Mouse (Mus musculus): ENCODE measurements around the gene Lat.
"Not testable (repeated sequence)": the region's sequence is repeated elsewhere in the genome, so short reads cannot be mapped to it uniquely, and the experiment has no call there.

Gene Lat

DNA sequence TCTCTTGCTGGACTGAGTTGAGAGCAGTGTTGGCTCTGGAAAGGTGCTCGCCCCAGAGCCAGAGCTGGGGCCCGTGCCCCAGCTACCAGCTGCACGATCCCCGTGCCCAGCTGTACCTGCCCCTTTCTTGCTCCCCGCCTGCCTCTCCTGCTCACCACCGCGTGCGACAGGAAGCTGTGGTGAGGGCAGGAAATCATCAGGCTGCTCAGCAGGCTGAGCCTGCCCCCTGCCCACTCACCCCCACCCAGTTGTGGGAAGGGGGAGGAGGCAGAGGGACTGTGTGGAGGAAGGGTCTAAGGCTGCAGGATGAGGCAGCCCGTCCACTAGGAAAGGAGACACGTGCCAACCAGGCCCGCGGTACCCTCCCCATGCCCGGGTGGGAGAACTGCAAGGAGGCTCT lies at the start of gene Lat:
Gene Lat, minus strand, starts transcription at position 178 of the 400 bp plus-strand sequence.
- DNase-seq = no peak

DNA sequence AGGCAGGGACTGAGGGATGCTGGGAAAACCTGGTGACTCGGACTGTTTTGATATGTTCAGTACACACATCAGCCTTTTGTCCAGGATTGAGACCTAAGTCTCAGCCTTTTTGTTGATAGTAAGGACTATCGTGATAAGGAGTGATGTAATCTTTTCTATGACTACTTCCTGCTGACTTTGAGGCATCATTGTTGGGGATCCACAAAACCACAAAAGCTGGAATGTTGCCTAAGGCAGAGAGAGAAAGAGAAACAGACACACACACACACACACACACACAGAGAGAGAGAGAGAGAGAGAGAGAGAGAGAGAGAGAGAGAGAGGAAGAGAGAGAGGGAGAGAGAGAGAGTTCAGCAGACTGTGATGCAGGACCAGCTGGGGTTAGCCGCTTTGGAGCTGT lies 49.1 kb upstream of the Lat start:
- no peak for DNase-seq

DNA sequence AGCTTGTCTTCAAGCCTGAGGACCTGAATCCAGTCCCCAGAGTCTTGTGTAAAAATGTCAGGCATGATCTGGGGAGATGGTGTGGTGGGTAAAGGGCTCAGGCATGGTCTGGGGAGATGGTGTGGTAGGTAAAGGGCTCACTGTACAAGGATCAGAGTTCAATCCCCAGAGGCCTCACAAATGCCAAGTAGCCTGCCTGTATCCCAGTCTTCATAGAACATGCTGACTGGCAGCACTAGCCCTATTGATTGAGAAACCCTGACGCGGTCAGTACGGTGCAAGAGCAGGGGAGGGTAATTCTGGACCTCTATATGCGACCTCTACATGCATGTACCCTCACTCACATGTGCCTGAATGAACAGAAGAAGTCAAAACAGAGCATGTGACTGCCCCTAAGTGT lies 48.2 kb upstream of the Lat start:
- no peak for DNase-seq

DNA sequence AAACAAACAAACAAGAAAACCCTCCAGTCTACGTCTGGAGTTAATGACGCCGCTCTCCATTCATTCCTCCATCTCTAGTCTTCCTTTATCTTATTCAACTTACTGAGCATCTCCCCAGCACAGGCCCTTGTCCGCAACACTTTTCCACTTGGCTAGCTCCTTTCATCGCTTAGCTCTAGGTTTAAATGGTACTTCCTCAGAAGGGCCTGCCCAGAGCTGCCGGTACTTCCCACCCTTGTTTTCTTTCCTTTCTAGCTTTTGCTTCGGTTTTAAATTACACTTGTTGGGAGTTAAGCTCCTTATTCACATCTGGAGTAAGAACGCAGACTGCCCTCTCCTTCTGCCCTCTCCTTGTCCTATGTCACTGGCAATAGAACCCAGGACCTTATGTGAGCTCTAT lies 47.7 kb upstream of the Lat start:
- DNase-seq = no peak

DNA sequence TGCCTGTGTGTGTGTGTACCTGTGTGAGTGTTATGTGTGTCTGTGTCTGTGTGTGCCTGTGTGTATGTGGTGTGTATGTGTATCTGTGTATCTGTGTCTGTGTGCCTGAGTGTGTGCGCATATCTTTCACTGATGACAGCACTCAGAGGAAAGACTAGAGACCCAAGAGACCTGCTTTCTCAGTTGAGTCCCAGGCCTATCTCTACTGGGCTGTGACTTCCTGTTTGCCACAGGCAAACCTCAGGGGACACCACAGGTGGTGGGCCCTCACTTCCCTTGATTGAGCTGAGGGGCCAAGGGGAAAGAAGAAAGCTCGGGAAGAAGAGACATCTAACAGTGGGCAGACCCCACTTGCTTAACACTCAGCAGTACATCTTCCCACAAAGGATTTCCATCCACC lies 47.2 kb upstream of the Lat start:
- DNase-seq = no peak

DNA sequence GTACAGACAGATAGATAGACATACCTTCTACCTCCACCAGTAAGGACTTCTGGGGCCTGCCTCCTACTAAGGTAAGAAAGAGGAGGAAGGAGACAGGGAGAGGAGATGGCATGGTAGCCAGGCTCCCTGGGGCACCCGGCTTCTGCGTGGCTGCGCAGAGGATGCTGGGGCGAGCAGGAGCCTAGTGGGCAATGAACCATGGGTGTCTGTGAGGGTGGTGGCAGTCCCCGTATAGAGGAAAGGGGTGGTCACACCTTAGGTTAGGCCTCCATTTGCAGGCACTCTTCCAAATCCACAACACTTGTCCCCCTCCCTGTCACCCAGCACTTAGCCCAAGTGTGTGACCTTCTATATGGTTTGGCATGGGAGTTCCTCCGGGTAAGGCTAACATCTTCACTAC lies 45.4 kb upstream of the Lat start, which contains the start of gene Cd19:
Gene Cd19, minus strand, starts transcription at position 165 of the 400 bp plus-strand sequence.
- DNase-seq = no peak

DNA sequence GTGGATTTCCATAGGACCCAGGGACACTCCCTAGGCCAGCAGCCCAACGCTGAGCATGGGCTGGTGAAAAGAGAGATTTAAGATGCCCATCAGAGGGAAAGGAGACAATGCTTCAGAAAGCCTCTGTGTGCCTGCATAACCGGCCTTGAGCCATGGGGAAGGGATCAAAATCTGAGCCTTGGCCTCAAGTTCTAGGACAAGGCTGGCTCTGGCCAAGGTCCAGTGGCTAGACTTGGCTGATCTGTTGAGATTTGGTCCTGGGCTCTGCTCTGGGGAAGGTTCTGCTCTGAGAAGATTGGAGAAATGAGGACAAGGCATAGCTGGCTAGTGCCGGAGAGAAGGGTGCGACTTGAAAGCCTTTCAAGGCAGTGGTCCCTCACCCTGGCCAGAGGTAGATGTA lies 41.7 kb upstream of the Lat start:
- no peak for DNase-seq

DNA sequence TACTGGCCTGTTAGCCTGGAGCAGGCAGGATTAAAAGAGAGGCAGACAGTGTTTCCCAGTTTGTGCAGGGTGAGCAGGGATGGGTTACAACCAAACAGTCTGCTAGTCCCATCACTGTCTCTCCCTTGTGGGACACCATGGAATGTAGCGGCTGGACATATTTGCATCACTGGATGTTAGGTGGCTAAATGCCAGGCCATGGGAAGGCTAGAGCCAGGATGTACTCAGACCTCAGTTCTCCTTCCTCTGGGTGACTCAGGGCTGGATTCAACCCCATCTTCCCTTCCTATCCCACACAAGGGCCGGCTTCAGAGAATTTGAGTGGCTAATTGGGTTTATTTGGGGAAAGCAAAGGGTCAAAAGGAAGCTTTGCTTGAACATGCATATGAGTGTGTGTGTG lies 39.3 kb upstream of the Lat start:
- DNase-seq = no peak

DNA sequence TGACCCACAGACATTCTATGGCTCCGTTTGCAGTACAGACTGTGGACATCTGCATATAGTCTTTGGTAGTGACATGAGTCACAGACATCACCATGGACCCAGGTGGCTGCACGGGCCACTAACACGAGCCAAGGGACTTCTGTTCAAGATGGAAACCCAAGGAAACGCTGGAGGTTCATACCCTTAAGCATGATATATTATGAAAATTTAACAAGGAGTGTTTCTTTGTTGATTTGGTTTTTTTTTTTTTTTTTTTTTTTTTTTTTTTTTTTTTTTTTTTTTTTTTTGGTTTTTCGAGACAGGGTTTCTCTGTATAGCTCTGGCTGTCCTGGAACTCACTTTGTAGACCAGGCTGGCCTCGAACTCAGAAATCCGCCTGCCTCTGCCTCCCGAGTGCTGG lies 33.1 kb upstream of the Lat start:
- DNase-seq = not testable (repeated sequence)

DNA sequence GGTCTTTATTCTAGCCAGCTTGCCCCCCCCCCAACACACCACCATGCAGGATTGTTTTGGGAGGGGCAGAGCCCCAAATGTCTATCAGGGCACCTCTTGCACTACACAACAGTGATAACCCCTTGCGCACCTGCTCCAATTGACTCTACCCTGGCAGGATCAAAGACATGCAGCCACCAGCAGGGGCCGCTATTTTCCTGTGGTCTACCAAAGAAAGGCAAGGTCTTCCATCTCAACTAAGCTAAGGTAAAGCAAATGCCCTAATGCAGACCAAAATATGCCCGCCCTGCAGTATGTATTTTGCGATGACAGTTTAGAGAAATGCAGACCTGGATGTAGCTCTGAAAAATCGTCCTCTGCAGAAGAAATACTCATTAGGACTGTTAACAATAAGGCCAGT lies 30.2 kb upstream of the Lat start:
- DNase-seq = peak; percentile 84 to 96

DNA sequence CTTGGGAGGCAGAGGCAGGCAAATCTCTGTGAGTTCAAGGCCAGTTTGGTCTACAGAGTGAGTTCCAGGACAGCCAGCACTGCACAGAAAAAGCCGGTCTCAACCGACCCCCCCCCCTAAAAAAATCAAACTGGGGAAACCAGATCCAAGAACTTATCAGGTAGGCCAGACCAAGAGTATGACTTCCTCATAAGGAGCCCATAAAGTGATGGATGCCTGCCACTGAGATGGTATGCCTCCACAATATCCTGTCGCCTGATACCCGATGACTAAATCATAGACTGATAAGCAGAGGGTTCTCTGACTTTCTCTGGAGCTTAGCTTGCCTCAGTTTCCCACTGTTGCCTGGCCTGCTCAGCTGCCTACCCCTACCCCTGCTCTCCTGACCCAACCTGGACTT lies 28.5 kb upstream of the Lat start:
- no peak for DNase-seq

DNA sequence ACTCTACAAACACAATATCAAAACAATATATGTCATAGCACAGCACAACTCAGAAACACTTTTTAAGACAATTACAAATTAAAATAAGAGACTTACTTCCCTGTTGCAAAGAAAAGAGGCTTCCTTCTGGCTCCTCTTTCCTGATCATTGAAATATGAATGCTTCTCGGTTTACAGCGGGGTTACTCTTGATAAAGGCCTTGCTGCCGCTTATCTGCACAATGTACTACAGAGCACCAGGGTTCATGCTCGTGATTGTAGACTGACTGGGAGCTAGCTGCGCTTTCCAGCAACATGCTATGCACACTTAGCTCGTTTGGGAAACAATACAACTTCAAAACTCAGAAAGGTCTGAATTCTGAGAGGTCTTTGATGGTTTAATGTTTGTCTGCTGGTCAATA lies 27.9 kb upstream of the Lat start:
- DNase-seq = no peak

DNA sequence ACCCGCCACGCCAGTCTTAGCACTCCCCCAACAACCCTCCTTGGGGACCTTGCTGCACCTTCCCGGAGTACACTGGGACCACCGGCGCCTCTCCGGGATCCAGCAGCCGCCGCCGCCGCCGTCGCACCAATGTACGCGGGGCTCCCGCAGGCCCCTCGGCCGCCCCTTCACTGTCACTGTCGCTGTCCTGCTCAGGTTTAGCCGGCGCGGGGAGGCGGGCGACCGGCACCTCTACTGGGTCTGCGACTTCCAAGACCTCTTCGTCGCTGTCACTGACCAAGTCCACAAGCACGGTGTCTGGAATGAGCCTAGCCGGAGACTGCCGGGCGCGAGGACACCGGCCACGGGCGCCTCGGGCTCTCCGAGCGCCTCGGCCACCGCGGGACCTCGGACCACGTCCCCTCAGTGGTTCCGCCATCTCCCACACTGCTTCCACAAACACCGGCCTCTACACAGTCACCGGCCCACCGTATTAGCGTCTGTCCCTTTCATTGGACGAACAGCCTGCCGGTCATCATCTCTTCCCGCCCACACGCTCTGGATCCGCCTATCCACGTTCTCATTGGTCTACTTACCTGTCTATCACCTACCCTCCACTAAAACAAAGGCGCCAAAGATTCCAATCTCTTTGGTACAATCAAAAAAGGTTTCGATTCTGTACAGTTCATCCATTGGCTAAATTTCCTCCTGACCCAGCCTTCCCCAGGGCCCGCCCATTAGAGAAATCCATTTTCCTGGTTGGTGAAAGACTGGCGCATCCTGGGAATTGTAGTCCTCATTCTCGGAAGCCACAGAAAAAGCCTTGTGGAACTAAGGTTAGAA lies 27.1 kb upstream of the Lat start, which contains the start of gene Nfatc2ip:
Gene Nfatc2ip, minus strand, starts transcription at position 440 of the 822 bp plus-strand sequence.
- DNase-seq = peak; percentile 92 to 98

DNA sequence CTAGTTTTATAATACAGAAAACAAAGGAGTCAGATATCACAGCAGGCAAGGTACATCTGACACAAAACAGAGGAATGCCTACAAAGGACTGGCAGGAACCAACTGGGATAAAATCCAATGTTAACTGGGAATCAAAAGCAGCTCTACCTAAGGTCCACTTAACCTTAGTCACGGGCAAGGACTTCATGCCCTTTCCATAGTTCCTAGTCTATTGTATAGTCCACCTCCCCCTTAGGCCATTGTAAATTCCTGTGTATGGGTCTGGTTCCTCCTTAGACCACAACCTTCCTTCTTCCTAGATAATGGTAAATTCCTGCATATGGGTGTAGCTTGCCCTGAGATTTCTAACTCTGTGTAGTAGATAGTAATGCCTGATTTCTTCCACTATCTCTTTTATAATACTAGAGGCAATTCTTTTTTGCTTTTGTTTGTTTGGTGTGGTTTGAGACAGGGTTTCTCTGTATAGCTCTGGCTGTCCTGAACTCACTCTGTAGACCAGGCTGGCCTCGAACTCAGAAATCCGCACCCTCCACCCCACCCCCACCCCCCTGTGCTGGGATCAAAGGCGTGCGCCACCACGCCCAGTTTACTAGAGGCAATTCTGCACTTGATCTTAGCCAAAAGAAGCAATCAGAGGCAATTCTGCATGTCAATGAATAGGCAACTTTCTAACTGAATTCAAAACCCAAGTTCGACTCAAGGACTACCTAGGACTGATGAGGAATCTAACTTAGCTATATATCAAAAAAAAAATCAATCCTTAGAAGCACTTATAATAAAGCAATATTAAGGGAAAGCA lies 22.9 kb upstream of the Lat start:
- not testable (repeated sequence) for DNase-seq

DNA sequence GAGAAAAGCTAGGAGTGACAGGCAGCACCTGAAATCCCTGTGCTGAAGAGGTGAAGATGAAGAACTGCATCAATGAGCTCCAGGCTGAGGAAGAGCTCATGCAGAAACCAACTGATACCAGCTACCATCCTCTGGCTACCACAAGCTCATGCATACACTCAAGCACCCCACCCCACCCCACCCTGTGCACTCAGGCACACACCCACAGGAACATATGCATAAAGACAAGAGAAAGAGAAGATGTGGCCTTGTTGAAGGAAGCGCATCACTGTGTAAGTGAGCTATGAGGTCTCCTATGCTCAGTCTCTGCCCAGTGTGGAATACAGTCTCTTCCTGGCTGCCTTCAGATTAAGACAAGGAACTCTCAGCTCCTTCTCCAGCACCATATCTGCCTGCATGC lies 18.8 kb upstream of the Lat start:
- no peak for DNase-seq

DNA sequence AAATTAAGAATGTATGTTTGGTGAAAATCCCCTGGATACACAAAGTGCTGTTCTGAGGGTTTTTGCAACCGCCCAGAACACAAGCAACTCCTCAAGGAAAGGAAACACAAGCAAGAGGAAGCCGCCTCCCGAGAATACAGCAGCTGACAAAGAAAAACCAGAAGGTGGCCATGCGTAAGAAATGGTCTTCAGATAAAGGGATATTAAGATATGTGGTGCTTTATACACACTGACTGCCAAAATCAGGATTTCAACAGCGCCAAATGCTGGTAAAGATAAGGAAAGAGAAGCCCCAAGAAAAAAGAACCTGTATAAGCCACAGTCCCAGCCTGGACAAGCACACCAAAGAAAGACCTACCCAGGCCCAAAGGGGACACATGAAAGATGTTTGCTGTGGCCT lies 14.2 kb upstream of the Lat start:
- DNase-seq = no peak

DNA sequence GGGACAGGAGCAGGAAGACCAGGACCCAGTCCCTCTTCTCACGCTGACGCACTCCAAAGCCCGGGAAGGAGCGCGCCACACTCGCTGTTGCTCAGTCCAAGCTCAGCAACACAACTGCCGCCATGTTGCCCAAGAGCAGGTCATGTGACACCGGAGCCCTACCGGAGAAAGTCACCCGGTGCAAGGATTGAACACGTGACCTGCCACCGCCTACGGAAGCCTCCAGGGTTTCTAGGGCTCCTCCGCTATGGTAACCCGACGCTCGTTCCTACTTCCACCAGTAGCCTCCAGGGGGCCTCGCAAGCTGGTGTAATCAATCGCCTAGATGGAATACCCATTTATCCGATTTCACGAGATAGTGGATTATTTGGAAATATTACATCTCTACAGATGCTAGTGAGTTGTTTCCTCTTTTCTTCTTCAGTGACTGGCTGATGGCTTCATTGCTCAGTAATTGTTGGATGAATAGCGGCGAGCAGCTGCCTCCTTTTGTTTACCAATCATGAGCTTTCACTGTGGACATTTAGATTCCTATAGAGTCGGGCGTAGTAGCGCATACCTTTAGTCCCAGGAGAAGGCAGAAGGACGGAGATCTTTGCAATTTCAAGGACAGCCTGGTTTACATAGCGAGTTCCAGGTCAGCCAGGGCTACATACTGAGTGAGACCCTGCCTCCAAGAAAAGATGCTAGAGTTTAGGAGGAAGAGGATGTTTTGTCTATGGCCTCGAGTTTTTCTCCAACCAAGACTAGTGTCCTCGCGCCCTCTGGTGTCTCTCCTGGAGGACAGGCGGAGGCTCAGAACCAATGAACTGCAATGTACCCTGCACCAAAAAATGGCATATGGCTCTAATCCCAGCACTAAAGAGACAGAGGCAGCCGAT lies 8.1 kb upstream of the Lat start, which contains the start of gene Spns1:
Gene Spns1, minus strand, starts transcription at position 173 of the 881 bp plus-strand sequence.
- DNase-seq = peak; percentile 98 to 99

DNA sequence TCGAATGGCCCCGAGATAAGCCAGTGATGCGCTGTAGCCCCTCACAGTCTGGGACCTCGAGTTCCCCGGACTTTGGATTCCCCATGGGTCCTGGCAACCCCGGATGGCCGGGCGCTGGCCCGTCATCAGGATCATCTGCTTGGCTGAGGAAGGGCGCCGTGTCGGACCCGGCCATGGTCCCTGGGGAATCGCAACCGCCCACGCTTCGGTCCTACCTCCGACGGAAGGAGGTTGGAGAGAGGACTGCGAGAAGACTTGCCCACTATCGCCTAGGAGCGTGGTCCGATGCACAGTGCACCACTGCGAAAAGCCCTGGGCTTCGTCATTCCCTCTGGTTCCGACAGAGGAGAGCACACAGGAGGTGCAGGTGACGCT lies 7.5 kb upstream of the Lat start:
- DNase-seq = peak in 1 of 2 experiments; percentile 38

DNA sequence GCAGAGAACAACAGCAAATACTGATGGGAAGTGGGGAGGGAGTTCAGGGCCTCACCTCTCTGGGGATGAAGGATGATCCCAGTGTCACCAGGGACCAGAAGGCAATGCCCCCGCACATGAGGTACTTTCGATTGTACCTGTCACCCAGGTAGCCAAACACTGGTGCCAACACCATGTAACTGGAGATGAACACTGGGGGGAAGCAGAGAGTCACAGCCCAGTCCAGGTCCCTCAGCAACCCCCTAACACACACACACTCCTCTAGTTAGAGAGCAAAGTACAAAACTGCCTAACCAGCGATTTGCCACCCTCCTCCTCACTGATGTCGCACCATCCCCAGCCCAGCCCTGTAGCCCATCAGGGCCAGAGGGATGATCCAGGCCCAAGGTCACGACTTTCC lies 5.6 kb upstream of the Lat start:
- DNase-seq = no peak

DNA sequence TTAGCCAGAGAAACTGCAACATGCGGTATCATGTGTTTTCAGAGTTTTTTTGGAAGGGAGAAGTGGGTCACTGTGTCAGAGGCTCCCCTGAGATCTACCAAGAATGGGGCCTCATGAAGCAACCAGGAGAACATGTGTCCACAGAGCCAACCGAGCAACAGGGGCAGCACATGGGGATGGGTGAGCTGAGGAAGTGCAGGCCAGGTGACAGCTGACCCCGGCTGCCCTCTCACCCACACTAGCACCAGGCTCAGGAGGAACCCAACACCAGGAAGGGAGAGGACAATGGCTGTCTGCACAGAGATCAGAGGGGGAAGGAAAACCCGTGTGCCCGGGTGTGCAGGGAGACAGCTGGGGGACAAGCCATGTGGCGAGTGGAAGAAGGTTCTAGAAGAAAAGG lies 5.2 kb upstream of the Lat start:
- DNase-seq = no peak

DNA sequence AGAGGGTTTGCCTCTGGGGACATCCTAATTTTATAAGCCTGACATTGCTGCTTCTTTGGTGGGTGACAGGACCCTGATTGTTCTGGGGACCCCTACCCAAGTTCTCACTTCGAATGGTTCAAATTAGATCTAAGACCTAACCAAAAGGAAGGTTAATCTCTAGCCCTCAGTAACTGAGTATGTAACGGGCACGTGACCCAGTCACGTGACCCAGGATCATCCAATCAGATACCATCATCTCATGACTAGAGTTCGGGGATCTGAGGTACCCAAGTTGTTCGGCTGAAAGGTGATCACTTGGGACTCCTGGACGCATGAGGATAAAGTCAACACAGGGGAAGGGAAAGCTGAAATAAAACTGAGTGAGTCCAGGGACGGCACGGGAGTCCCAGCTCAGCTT lies 3.6 kb upstream of the Lat start:
- DNase-seq = no peak

DNA sequence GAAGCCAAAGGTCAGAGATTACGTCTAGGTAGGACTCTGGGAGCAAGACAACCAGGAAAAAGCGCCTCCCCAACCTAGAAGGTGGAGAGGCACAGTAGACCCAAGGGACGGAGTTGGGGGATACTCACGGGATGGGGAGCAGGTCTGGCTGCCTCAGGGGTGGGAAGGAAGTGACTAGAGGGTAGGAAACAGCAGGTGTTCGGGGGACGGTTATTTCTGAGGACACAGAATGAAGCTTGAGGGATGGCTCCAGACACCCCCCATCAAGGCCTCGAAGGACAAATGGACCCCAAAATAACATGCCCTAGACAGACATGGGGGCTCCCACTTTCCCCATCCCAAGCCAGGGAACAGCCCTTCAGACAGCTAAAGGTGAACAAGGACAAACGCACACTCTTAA lies 1.0 kb downstream of the Lat start:
- DNase-seq = no peak

DNA sequence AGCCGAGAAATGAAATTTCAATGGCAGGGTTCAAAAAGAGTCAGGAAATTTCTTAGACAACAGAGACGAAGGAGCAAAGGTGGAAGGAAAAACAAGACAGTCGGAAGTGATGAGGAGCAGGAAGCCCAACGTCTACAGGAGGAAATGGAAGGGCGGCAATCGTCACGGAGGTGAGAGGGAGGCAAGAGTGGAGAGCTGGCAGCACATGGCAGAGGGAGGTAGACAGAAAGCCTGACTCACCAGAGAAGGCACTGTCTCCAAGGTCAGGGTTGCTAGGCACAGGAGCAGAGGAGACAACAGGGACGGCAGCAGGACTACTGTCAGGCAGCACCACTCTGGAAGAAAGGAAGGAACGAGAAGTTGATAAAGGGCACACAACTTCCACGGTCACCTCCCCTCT lies 1.7 kb downstream of the Lat start:
- DNase-seq = no peak

All from kidney, postnatal 36 days (tissue).